In the genomic region with DNA sequence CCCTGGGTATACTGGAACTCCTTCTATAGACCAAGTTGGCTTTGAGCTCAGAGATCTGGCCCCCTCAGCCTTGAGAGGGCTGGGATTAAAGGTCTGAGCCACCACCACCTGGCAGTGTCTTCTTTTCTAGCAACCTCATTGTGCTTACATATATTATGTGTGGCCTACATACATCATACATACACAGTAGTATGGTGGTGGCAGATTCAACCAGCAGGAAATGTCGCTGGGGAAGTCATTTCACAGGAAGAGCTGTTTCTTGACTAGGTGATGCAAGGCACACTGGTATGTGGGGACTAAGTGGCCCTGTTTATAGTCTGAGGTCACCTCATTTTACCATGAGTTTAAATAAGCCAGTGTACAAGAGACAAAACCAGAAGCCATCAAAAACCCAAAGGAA, we compare ENCODE assay signal across 17 mouse cellular contexts.
DNase-seq lines count a peak whose midpoint lies in the region; ATAC-seq lines count a peak whose summit lies in the region.
"Had no signal": no experiment of that assay in that cellular context is flagged by ENCODE, and none has a peak within 500 bp of the region (broad histone marks: within the 10 kb centered on the region; RNA-seq: fewer than 3 reads in every experiment).

No protein-coding gene starts in this region.

- H3K4me1 ChIP-seq in midbrain, embryonic 11.5 days (ENCODE audit: control insufficient read depth, insufficient read depth, low read length): no peaks in the 10 kb centered on the region
- no peaks in the 10 kb centered on the region for H3K4me1 ChIP-seq in midbrain, embryonic 15.5 days
- H3K4me1 ChIP-seq: embryonic facial prominence, embryonic 10.5 days; forebrain, embryonic 13.5 days; hindbrain, embryonic 12.5 days had no signal

- H3K27ac ChIP-seq in midbrain, embryonic 11.5 days (ENCODE audit: low read depth, low read length): no peak overlapping the region
- no peak overlapping the region for H3K27ac ChIP-seq in midbrain, embryonic 15.5 days
- H3K27ac ChIP-seq: embryonic facial prominence, embryonic 10.5 days; forebrain, embryonic 13.5 days; hindbrain, embryonic 12.5 days had no signal

- no peak overlapping the region for H3K9ac ChIP-seq in midbrain, embryonic 11.5 days (ENCODE audit: low read length)
- H3K9ac ChIP-seq in midbrain, embryonic 15.5 days: no peak overlapping the region
- H3K9ac ChIP-seq: forebrain, embryonic 13.5 days; hindbrain, embryonic 12.5 days had no signal

- H3K27me3 ChIP-seq in midbrain, embryonic 11.5 days (ENCODE audit: control insufficient read depth, insufficient read depth, low read length): no peaks in the 10 kb centered on the region
- no peaks in the 10 kb centered on the region for H3K27me3 ChIP-seq in midbrain, embryonic 15.5 days (replicated peaks)
- H3K27me3 ChIP-seq: forebrain, embryonic 13.5 days; hindbrain, embryonic 12.5 days; megakaryocyte, embryonic 14.5 days had no signal

- WGBS in midbrain, embryonic 11.5 days: 93% methylated on average over 1 of the region's 1 CpGs
- WGBS in midbrain, embryonic 15.5 days: 98% methylated on average over 1 of the region's 1 CpGs

- no peak overlapping the region for H3K4me3 ChIP-seq in midbrain, embryonic 11.5 days (ENCODE audit: low read depth, low read length)
- H3K4me3 ChIP-seq in midbrain, embryonic 15.5 days: no peak overlapping the region
- H3K4me3 ChIP-seq: embryonic facial prominence, embryonic 10.5 days; forebrain, embryonic 13.5 days; hindbrain, embryonic 12.5 days; megakaryocyte, embryonic 14.5 days had no signal

- no peaks in the 10 kb centered on the region; the same call in 1 of the 2 replicates for H3K36me3 ChIP-seq in midbrain, embryonic 11.5 days (ENCODE audit: control insufficient read depth, insufficient read depth, low read length)
- peaks cover 11% of the 10 kb centered on the region for H3K36me3 ChIP-seq in midbrain, embryonic 15.5 days (replicated peaks)

- no peaks in the 10 kb centered on the region for H3K9me3 ChIP-seq in midbrain, embryonic 11.5 days (ENCODE audit: control insufficient read depth, low read length)
- H3K9me3 ChIP-seq in midbrain, embryonic 15.5 days: no peaks in the 10 kb centered on the region
- H3K9me3 ChIP-seq: embryonic facial prominence, embryonic 10.5 days; forebrain, embryonic 13.5 days; hindbrain, embryonic 12.5 days; megakaryocyte, embryonic 14.5 days had no signal

- H3K4me2 ChIP-seq in midbrain, embryonic 11.5 days: no peak overlapping the region
- no peak overlapping the region for H3K4me2 ChIP-seq in midbrain, embryonic 15.5 days
- H3K4me2 ChIP-seq: forebrain, embryonic 13.5 days; hindbrain, embryonic 12.5 days had no signal

- ATAC-seq in frontal cortex, adult (ENCODE audit: low TSS enrichment): 0 out of 2 replicates have a peak, but pooled peaks have one; percentile 21
- ATAC-seq in midbrain, embryonic 11.5 days (ENCODE audit: low FRiP score): no peak
- no peak for ATAC-seq in midbrain, embryonic 15.5 days (replicated peaks)
- ATAC-seq in megakaryocyte progenitor cell, adult 5-6 weeks (replicated peaks; ENCODE audit: poor library complexity): peak; percentile 48; the same call in 1 of the 2 replicates
- no peak for ATAC-seq in megakaryocyte-erythroid progenitor cell, adult 5-6 weeks (replicated peaks; ENCODE audit: low FRiP score, low TSS enrichment, poor library complexity, severe bottlenecking)
- ATAC-seq: forebrain, embryonic 13.5 days had no signal

- no peak for DNase-seq in frontal cortex, postnatal 14 days (ENCODE audit: low spot score in 2 of 2)
- DNase-seq in midbrain, embryonic 11.5 days (ENCODE audit: low spot score, missing footprints): peak; percentile 31
- DNase-seq in thymus, postnatal 4 days: peak; percentile 49
- DNase-seq in urinary bladder, postnatal 10 days (ENCODE audit: low spot score): no peak
- DNase-seq: cerebellum, adult 8-10 months; gastrocnemius, postnatal 14 days; kidney, adult 9 months; kidney, postnatal 25 days; left cerebral cortex, postnatal 4 days had no signal

Comparison
In these comparisons a context has a peak if more than half of its experiments do, and no peak if none do; other contexts are left out.
1. ATAC-seq: peak in frontal cortex, adult (single experiment) and megakaryocyte progenitor cell, adult 5-6 weeks (single experiment); none in midbrain, embryonic 11.5 days (single experiment), midbrain, embryonic 15.5 days (single experiment) and megakaryocyte-erythroid progenitor cell, adult 5-6 weeks (single experiment).
2. DNase-seq: peak in midbrain, embryonic 11.5 days (single experiment) and thymus, postnatal 4 days (single experiment); none in frontal cortex, postnatal 14 days (0 of 2) and urinary bladder, postnatal 10 days (single experiment).